Mouse (Mus musculus): ENCODE measurements around the gene Pon1.

DNA sequence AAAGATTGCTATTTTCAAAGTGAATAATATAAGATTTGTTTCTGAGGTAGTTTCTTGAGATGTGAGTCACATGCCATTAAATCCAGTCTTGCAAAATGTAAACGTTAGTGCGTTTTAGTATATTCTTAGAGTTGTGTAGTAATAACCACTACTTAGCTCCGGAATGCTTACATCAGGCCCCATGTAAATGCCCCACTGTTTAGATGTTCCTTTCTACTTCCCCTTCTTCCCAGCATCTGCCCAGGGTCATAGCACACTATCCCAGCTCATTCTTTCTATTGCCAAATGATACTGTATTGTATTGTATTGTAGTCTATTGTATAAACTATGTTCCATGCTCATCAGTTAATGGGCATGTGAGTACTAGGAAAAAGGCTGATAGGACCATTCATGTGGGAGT is 45.1 kb upstream of the Pon1 start:
- TF ChIP-seq POLR2A (IDR thresholded peaks at IDR 0.05; ENCODE audit: extremely low read depth, insufficient read depth, low read length) (no peak), CTCF (IDR thresholded peaks at IDR 0.05; ENCODE audit: extremely low read depth, insufficient read depth, low read length) (no peak)
